ENCODE assay signal across 12 mouse cellular contexts in genomic region chr7:100500276-100500977, GRCm38 (mm10). TPM values are rescaled to one million over a fixed set of nuclear protein-coding genes. Genes with fewer than 3 reads are reported as not detected.
A peak's percentile ranks its signal among the peaks of the same experiment; 100 is the strongest.
DNase-seq lines count a peak whose midpoint lies in the region; ATAC-seq and TF ChIP-seq lines count a peak whose summit lies in the region.
"Had no signal": no experiment of that assay in that cellular context is flagged by ENCODE, and none has a peak within 500 bp of the region (broad histone marks: within the 10 kb centered on the region; RNA-seq: fewer than 3 reads in every experiment).

No protein-coding gene starts in this region.

- H3K27ac ChIP-seq in liver, embryonic 12.5 days = peak overlapping the region; percentile 84
- H3K27ac ChIP-seq in forebrain, postnatal 0 days (ENCODE audit: low read depth, low read length) = no peak overlapping the region
- H3K27ac ChIP-seq: limb, embryonic 13.5 days had no signal

- H3K27me3 ChIP-seq in liver, embryonic 12.5 days (replicated peaks) = no peaks in the 10 kb centered on the region
- H3K27me3 ChIP-seq in forebrain, postnatal 0 days (ENCODE audit: insufficient read depth, low read length) = no peaks in the 10 kb centered on the region
- H3K27me3 ChIP-seq: limb, embryonic 13.5 days had no signal

- DNase-seq in heart, adult 11 months = peak; percentile 96
- DNase-seq in heart, postnatal 25 days (ENCODE audit: low spot score) = no peak
- DNase-seq in thymus, postnatal 4 days = peak; percentile 34
- DNase-seq in thymus, postnatal 14 days = no peak
- DNase-seq in natural killer cell, adult 2 months (ENCODE audit: low spot score in 2 of 2) = no peak
- DNase-seq in forebrain, postnatal 0 days = no peak

- intact Hi-C loops in heart, postnatal 25 days (cut with DNase I) = no loop called here

- no peaks in the 10 kb centered on the region for H3K9me3 ChIP-seq in liver, embryonic 12.5 days (replicated peaks)
- no peaks in the 10 kb centered on the region for H3K9me3 ChIP-seq in forebrain, postnatal 0 days (ENCODE audit: low read length)
- H3K9me3 ChIP-seq: limb, embryonic 13.5 days had no signal

- H3K9ac ChIP-seq in liver, embryonic 12.5 days = no peak overlapping the region; the same call in 1 of the 2 replicates
- H3K9ac ChIP-seq in forebrain, postnatal 0 days = no peak overlapping the region
- H3K9ac ChIP-seq: limb, embryonic 13.5 days had no signal

- ATAC-seq in liver, embryonic 12.5 days = peak; percentile 9
- ATAC-seq in megakaryocyte progenitor cell, adult 5-6 weeks (replicated peaks; ENCODE audit: poor library complexity) = no peak
- no peak for ATAC-seq in forebrain, postnatal 0 days

- H3K4me1 ChIP-seq in liver, embryonic 12.5 days = peaks cover 94% of the 10 kb centered on the region
- H3K4me1 ChIP-seq in forebrain, postnatal 0 days (ENCODE audit: insufficient read depth) = 0 out of 2 replicates have a peak, but pooled peaks cover 6% of the 10 kb centered on the region

- H3K4me2 ChIP-seq in liver, embryonic 12.5 days = no peak overlapping the region
- H3K4me2 ChIP-seq in forebrain, postnatal 0 days (ENCODE audit: low read depth) = no peak overlapping the region
- H3K4me2 ChIP-seq: limb, embryonic 13.5 days had no signal

- peaks cover 53% of the 10 kb centered on the region for H3K36me3 ChIP-seq in liver, embryonic 12.5 days
- no peaks in the 10 kb centered on the region for H3K36me3 ChIP-seq in forebrain, postnatal 0 days (ENCODE audit: insufficient read depth)

- H3K4me3 ChIP-seq in liver, embryonic 12.5 days = no peak overlapping the region
- no peak overlapping the region for H3K4me3 ChIP-seq in forebrain, postnatal 0 days (ENCODE audit: low read depth, low read length)
- H3K4me3 ChIP-seq: limb, embryonic 13.5 days had no signal

- 64% methylated on average over 16 of the region's 16 CpGs for WGBS in liver, embryonic 12.5 days (ENCODE audit: insufficient replicate concordance)
- WGBS in forebrain, postnatal 0 days = 78% methylated on average over 16 of the region's 16 CpGs

- no peak for TF ChIP-seq CTCF in forebrain, postnatal 0 days (IDR thresholded peaks at IDR 0.05; ENCODE audit: low read depth)

RNA-seq across cellular contexts. Expression of gene Ucp2, which starts 7.3 kb away (rescaled TPM):
- total RNA-seq in heart, postnatal 25 days (2021) = 100 to 1,000 TPM; 426 to 460 TPM
- 814 and 842 TPM in 2 replicates for polyA plus RNA-seq in liver, embryonic 12.5 days (2016; fragmentation: Nextera tagmentation; extraction: Ambion mirVana)
- 208 and 232 TPM in 2 replicates for total RNA-seq in megakaryocyte progenitor cell, adult 5-6 weeks (2015)
- 90.4 and 97.3 TPM in 2 replicates for total RNA-seq in megakaryocyte progenitor cell, adult 5-6 weeks (2017)
- total RNA-seq in forebrain, postnatal 0 days (2014; rRNA removed) = 28.9 and 88.3 TPM in 2 replicates
- polyA plus RNA-seq in forebrain, postnatal 0 days (2015; fragmentation: Nextera tagmentation; extraction: Ambion mirVana) = 83.6 and 106 TPM in 2 replicates

RNA-seq across cellular contexts. Expression of gene Dnajb13, which starts 14.3 kb away (rescaled TPM):
- not detected for total RNA-seq in heart, postnatal 25 days (2021)
- 2.5 TPM in 2 replicates for polyA plus RNA-seq in liver, embryonic 12.5 days (2016; fragmentation: Nextera tagmentation; extraction: Ambion mirVana)
- not detected in 2 replicates for total RNA-seq in megakaryocyte progenitor cell, adult 5-6 weeks (2015)
- 0.17 TPM in 1 of 2 replicates, not detected in the other for total RNA-seq in megakaryocyte progenitor cell, adult 5-6 weeks (2017)
- total RNA-seq in forebrain, postnatal 0 days (2014; rRNA removed) = 3.4 TPM in 2 replicates
- polyA plus RNA-seq in forebrain, postnatal 0 days (2015; fragmentation: Nextera tagmentation; extraction: Ambion mirVana) = 4.0 and 7.0 TPM in 2 replicates

RNA-seq across cellular contexts. Expression of gene Ucp3, which starts 27.6 kb away (rescaled TPM):
- 10 to 100 TPM; 40.6 to 49.9 TPM for total RNA-seq in heart, postnatal 25 days (2021)
- polyA plus RNA-seq in liver, embryonic 12.5 days (2016; fragmentation: Nextera tagmentation; extraction: Ambion mirVana) = 0.10 TPM in 1 of 2 replicates, not detected in the other
- 0.15 TPM in 1 of 2 replicates, not detected in the other for total RNA-seq in megakaryocyte progenitor cell, adult 5-6 weeks (2015)
- total RNA-seq in megakaryocyte progenitor cell, adult 5-6 weeks (2017) = not detected in 2 replicates
- total RNA-seq in forebrain, postnatal 0 days (2014; rRNA removed) = 0.15 and 0.19 TPM in 2 replicates
- polyA plus RNA-seq in forebrain, postnatal 0 days (2015; fragmentation: Nextera tagmentation; extraction: Ambion mirVana) = not detected in 2 replicates
- polyA plus RNA-seq: C2C12; intestine, embryonic 14.5 days; neural tube, embryonic 11.5 days had no signal

RNA-seq across cellular contexts. Expression of gene Coa4, which starts 36.4 kb away (rescaled TPM):
- total RNA-seq in heart, postnatal 25 days (2021) = 10 to 100 TPM; 14.1 to 16.3 TPM
- 15.1 and 18.1 TPM in 2 replicates for polyA plus RNA-seq in liver, embryonic 12.5 days (2016; fragmentation: Nextera tagmentation; extraction: Ambion mirVana)
- 10.7 and 21.3 TPM in 2 replicates for total RNA-seq in megakaryocyte progenitor cell, adult 5-6 weeks (2015)
- total RNA-seq in megakaryocyte progenitor cell, adult 5-6 weeks (2017) = 11.6 and 13.0 TPM in 2 replicates
- total RNA-seq in forebrain, postnatal 0 days (2014; rRNA removed) = 4.8 and 10.3 TPM in 2 replicates
- polyA plus RNA-seq in forebrain, postnatal 0 days (2015; fragmentation: Nextera tagmentation; extraction: Ambion mirVana) = 3.5 and 5.7 TPM in 2 replicates

Comparison
In these comparisons a context has a peak if more than half of its experiments do, and no peak if none do; other contexts are left out.
1. DNase-seq: peak in heart, adult 11 months (single experiment) and thymus, postnatal 4 days (single experiment); none in heart, postnatal 25 days (single experiment), thymus, postnatal 14 days (single experiment), natural killer cell, adult 2 months (0 of 2) and forebrain, postnatal 0 days (single experiment).
2. RNA of gene Ucp3, which starts 27.6 kb away (total RNA-seq): 40.6 to 49.9 TPM in heart, postnatal 25 days; 0.15 to 0.19 TPM in forebrain, postnatal 0 days and 0.15 TPM in megakaryocyte progenitor cell, adult 5-6 weeks; every median in the first group is over 10 times any median in the second.